Mouse (Mus musculus): ENCODE data around the gene Prr19. TPM values are rescaled to one million over a fixed set of nuclear protein-coding genes. Genes with fewer than 3 reads are reported as not detected.

Prr19 gene
- total RNA-seq, 2 experiments from 2014 or later = not detected

DNA sequence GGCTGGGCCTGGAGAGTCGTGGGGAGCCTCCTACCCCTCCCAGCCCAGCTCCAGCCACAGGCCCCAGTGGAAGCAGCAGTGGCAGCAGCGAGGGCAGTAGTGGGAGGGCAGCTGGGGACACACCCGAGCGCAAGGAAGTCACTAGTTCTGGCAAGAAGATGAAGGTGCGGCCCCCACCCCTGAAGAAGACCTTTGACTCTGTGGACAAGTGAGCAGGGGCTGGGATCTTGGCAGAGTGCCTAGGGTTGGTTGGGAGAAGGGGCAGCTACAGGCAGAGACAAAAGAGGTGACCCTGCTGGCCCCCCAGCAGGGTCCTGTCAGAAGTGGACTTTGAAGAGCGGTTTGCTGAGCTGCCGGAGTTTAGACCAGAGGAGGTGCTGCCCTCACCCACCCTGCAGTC lies 9.1 kb upstream of the Prr19 start:
- DNase-seq (ENCODE audit: low spot score) = no peak

DNA sequence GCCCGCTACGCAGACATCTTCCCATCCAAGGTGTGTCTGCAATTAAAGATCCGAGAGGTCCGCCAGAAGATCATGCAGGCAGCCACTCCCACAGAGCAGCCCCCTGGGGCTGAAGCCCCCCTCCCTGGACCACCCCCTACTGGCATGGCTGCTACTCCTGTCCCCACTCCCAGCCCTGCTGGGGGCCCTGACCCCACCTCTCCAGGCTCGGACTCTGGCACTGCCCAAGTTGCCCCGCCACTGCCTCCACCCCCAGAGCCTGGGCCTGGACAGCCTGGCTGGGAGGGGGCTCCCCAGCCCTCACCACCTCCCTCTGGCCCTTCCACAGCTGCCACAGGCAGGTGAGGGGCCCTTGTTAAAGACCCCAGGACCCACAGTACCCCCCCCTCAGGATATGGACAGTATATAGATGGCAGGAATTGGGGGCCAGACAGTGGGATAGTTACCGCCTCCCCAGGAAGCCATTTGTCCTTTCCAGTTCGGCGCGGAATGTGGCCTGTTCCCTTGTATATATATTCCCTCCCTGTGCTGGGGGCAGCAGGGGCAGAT lies 7.9 kb upstream of the Prr19 start:
- DNase-seq (ENCODE audit: low spot score) = no peak

DNA sequence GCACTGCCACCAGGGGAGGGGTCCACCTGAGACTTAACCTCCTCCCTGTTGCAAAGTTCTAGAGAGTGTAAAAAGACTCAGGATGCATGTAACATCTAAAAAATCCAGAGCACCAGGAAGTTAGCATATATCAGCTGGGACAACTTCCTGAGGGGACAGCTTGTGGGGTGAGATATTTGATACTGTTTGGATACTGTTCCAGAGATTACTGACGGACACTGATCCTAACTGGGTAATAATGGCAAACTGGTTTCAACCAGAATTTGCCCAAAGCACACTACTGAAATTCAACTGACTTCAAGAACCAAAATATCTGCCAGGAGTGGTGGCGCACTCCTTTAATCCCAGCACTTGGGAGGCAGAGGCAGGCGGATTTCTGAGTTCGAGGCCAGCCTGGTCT lies 6.7 kb upstream of the Prr19 start:
- no peak for DNase-seq (ENCODE audit: low spot score)

DNA sequence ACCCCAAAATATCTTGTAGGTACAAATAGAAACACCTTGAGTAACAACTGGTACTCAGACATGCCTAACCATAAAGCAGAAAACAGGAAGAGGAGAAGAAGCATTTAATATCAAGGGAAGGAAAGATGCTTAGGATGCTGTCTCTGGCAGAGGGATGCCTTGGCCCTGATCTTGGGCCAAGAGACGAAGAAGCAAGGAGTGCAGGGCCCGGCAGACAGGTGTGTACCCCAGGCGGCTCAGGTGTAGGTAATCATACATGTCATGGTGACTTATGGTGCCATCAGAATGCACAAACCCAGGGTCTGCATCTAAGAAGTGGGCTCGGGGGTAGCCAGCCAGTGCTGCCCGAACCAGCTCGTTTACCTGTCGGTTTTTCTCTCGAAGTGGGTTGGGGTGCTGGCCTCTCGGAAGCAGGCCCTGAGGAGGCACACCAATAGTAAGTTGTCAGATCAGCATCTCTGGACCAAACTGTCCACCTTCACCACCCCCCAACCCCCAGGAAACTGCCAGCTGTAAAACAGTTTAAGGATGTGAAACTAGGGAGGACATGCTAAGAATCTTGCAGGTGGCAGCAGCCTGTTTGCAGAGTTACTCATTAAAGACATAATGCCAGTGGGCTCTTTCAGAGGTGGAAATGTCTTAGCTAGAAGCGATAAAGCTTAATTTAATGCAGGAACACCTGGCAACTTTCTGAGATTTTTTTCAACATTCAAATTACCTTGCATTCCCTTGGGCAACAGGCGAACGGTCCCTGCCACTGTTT lies 6.1 kb upstream of the Prr19 start:
- DNase-seq (ENCODE audit: low spot score) = no peak

DNA sequence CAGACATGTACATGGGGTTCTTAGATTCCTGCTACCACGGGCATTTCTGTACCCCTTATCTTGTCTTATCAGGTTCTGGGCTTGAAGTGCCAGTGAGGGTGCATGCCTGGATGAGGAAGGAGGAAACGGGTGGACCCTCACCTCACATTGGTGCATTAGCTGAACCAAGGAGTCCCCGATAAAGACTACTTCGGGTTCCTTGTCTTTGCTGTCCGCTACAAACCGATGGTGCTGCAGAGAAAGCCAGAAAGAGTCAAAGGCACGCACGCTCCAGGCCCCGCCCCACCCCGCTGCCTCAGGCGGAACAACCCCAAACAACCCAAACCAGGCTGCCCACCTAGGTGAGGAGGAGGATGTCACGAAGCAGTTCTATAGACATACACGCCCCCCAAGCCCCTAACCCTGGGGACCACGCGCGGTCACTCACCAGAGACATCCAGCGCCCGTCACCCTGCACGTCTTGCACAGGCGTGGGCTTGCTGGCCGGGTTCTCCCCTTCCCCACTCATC lies 4.2 kb upstream of the Prr19 start:
- DNase-seq (ENCODE audit: low spot score) = no peak

DNA sequence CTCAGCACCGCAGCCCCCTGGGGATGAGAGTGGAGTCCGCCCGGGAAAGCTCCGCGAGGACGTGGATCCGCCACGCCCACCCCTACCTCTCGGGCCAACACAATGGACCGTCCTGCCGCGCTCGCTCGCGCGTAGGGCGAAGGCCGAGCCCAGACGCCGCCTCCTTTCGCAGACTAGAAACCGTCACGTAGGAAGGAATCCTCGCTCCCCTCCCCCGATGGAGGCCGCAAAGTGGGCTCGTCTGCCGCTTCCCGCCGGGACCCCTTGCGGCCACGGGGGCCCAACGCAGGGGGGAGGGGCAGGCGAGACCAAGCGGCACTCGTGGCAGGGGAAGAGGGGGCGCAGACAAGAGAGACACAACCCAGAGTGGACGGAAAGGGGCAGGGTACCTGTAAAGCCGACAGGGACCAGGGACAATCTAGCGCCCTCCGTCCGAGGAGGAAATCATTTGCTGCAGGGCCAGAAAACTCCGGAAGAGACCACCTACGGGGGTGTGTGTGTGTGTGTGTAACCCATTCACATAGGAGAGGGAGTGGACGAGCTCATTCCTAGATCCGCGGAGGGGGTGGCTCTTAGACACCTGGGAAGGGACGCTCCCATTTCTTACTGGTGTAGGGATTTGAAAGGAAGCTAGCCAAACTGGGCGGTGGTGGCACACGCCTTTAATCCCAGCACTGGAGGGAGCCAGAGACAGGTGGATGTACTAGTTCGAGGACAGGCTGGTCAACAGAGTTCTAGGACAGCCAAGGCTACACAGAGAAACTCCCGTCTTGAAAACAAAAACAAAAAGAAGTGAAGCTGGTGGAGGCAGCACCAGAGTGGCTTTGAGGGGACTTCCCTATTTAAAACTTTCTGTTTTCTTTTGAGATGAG lies 3.5 kb upstream of the Prr19 start, which contains the start of gene Pafah1b3:
Pafah1b3 (minus strand) TSS at position 533 of the 872 bp plus-strand sequence.
- DNase-seq (ENCODE audit: low spot score) = no peak

DNA sequence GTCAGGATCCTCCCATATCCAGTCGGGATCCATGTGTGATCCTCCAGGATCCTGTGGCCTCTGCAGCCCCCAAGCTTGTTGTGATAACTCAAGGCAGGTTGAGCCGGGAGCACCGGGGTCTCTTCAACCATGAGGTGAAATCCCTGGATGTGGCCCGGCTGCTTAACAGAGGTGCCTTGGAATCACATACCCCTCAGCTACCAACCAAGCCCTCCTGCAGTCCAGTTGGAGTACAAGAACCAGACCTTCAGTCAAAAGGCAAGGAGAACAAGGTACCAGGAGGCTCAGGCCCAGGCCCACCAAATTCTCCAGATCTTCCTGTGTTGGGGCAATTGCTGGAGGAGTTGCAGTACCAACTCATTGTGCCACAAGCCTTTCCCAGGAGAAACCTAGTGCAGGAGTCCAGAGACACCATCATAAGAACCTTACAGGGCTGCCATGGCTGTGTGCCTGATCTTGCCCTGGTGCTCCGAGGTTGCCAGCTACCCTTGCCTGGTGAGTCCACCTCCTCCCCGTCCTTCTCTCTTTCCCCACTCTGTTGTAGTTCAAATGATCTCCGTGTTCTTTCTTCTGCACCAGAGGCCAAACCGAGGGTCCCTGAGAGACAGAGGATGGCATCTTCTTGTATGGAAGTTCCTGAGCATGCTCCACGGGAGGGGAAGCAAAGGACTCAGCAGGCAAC lies 1.9 kb downstream of the Prr19 start:
- DNase-seq (ENCODE audit: low spot score) = no peak

DNA sequence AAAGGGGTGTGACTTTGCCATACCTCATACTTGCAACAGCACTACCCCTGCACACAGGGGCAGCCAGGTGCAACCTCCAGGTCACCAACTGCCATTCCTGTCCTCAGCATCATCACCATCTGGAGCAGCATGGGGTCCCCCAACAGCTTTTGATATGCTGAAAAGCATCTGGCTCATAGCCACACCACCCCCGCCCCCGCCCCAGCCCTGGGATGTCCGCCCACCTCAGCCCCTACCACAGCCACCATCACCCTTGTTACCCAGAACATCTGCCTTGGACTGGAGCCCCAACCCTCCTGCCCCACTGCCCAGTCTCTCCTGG lies 2.4 kb downstream of the Prr19 start:
- no peak for DNase-seq (ENCODE audit: low spot score)

DNA sequence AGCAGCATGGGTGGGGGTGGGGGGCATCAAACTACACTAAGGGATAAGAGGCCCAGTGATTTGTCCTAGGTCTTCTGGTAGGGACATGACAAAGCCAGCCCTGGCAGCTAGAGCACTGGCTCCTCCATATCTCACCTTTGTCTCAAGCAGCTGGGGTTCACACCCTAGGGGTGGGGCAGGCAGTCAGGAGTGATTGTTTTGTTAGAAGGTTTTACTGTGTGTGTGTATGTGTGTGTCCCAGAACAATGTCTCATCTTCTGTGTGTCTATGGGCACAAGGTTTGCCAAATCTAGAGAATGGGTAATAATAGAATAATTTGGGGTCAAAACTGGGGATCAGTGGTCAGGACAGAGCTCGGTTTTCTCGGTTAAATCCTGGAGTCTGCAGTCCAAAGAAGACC lies 4.3 kb downstream of the Prr19 start:
- no peak for DNase-seq (ENCODE audit: low spot score)

DNA sequence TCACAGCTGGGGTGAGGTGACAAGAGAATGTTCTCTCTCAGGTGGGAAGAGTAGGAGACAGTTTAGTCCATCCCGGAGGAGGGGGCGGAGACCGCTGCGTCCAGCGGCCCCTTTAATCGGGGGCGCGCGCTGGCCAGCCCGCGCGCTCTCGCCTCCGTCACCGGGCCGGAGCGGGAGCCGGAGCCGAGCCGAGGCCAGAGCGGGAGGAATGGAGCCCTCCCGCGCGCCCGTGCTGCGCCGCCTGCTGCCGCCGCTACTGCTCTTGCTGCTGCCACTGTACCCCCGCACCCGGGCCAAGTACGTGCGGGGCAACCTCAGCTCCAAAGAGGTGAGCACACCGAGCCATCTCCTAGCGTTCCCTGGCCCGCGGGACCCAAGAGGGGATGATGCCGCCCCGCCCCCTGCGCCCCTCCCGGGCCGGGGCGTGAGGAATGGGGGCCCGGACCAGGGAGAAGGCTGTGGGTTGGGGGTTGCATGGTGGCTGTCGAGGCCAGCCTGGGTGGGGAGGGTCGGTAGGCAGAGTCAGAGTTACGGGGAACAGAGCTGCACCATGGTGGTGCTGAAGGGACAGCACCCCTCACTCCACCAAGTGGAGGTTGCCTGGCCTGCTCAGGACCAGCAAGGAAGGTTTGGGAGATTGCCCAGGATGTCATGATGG lies 4.9 kb downstream of the Prr19 start, which contains the start of gene Tmem145:
Tmem145 (plus strand) TSS at position 151 of the 658 bp plus-strand sequence.
- DNase-seq (ENCODE audit: low spot score) = no peak

DNA sequence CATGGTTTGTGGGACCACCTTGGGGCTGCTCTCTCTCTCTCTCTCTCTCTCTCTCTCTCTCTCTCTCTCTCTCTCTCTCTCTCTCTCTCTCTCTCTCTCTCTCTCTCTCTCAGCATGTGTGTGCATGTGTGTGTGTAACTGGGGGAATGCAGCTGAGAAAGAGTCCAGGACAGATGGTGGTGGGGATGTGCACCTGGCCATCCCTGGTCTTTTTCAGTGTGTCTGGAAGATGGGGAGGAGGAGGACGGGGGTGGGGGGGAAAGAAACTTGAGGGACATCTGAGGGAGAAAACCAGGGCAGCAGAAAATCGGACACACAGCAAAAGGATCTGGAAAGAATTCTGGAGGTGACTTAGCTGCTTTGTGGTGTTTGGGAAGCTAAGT lies 5.4 kb downstream of the Prr19 start:
- no peak for DNase-seq (ENCODE audit: low spot score)

DNA sequence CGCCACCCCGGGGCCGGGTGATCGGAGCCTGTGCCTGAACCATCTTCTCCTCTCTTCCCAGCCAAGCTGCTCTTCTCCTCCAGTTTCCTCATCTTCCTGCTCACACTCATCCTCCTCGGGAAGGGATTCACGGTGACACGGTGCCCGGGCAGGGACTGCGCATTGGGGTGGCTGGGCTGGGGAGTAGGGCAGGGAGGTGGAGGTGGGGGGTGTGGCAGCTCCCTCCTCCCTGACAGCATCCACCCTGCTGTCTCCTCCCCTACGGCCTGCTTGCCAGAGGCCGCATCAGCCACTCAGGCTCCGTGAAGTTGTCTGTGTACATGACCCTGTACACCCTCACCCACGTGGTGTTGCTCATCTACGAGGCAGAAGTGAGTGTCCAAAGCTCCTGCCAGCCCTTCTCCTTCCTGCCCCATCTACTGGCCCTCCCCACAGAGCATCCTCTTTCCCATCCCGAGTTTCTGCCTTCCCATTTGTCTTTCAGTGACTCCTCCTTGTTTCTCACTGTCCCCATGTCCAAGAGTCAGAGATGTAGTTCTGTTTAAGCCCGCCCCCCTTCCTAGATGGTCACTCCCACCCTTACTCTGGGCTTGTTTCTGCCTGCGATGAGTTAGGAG lies 7.6 kb downstream of the Prr19 start:
- no peak for DNase-seq (ENCODE audit: low spot score)

DNA sequence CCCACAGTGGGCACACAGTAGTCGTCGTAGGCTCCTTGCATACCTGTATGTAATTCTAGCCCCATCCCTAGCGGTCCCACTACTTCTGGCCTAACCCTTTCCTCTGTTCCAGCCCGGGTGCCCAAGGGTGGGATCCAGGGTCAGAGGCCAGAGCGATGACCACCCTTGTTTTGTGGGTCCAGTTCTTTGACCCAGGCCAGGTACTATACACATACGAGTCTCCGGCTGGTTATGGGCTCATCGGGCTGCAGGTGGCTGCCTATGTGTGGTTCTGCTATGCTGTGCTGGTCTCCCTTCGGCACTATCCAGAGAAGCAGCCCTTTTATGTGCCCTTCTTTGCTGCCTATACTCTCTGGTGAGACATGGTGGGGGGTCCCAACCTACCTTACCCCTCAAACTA lies 8.2 kb downstream of the Prr19 start:
- no peak for DNase-seq (ENCODE audit: low spot score)

DNA sequence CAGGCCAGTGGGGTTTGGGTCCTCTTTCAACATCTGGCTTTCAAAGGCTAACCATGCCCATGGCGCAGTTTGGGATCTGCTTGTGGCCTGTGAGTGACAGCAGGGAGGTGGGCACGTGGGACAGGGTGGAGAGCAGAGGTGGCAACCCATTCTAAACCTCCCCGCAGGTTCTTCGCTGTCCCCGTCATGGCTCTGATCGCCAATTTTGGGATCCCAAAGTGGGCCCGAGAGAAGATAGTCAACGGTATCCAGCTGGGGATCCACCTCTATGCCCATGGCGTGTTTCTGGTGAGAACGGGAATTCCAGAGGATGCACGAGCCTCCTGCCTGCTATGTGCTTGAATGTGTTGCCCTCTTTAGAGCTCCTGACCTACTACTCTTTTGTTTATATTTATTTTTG lies 10.0 kb downstream of the Prr19 start:
- DNase-seq (ENCODE audit: low spot score) = no peak

DNA sequence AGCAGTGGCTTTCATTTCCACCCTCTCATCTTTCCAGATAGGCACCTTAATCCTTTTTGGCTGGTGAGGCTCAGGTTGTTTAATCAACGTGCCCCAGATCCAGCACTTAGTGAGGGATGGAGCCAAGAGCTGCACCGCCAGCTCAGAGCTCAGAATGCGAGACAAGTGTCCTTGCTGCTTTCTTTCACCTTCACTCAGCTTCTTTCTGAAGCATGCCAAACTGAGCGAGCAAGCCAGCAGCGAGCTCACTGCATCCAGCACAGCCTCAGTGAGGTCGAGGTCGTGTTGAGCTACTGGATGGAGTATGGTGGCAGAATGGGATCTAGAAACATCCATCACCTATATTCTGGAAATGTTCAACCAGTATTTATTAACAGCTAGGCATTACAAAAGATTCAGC lies 12.1 kb downstream of the Prr19 start:
- DNase-seq (ENCODE audit: low spot score) = no peak

DNA sequence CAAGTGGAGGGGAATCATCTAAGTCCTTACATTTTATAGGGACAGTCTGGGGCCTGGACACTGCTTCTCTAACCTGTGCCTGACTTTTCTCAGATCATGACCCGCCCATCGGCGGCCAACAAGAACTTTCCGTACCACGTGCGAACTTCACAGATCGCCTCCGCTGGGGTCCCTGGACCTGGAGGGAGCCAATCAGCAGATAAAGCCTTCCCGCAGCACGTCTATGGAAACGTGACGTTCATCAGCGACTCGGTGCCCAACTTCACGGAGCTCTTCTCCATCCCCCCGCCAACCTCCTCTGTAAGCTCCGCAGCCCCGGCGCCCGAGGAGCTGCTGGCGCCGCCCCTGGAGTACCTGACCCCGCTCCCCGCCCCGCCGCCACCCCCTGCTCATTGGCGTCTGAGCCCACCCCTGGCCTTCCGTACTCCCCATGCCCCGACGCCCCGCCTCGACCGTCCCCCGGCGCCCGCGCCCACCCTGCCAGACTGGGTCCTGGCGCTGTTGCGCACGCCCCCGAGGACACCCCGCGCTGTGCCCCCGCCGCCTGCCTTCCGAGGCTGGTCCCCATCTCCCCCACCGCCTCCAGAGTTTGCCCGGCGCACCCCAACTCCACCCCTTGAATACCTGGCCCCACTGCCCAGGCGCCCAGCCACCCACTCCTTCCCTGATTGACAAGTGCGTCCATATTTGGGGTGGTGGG lies 13.5 kb downstream of the Prr19 start:
- no peak for DNase-seq (ENCODE audit: low spot score)

DNA sequence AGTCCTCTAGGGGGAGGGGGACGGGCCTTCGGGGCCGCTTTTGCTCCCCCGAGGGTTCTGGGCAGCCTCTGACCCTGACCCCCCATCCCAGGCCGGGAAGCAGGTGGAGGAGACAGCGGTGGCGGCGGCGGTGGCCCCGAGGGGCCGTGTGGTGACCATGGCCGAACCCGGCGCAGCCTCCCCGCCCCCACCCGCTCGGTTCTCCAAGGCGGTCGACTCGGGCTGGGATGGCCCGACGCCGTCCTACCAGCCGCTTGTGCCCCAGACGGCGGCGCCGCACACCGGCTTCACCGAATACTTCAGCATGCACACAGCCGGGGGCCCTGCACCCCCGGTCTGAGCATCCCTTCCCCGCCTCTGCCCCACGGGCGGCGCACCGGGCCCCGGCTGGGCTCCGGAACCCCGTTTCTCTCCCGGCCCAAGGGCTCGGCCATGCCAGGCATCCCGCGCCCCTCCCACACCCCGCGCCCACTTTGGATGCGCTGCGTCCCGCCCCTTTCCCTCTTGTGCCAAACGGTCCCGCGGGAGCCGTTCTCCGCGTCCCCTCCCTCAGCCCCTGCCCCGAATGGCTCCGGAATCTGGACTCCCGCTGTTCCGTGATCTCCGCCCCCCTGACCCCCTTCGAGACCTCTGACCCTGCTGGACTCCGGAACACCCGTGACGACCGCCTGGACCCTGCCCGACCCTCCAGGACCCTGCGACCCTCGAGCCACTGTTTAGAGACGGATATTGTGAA lies 14.3 kb downstream of the Prr19 start:
- no peak for DNase-seq (ENCODE audit: low spot score)

DNA sequence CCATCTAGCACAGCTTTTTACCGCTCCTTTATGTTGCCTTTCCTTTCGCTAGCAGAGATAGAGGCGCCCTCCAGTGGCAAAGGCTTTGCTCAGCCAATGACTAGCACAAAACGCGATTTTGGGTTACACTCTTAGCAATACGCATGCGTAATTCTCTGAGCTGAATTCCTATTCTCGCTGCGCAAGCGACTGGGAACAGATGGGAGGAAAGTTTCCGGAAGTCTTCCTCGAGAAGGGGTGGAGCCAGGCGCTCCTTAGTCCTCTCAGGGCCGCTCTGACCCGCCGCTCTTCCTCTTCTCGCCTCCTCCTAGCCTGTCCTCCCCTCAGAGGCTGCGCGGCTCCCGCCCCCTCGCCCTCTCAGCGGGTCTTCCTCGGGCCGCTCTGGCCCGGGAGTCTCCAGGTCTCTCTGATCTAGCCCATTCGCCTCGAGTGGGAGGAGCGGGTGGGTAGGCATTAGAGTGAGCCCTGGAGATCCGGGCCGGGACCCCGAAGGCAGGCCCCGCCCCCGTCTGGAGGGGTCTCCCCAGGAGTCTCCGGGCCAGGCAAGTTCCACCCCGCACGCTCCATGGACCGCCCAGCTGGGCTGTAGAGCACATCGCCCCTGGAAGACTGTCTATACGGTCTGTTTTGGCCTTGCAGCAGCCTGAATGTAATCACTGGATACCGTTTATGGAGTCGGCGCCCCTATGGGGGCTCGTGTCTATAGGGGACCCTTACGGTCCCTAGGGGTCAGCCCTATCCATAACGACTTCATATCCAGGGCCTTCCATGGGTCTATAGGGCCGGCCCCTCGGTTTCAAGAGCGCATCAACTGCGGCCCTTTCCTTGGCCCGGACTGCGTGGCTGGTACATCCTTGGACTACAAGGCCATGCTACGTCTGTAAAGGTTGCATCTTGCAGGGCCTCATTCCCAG lies 15.6 kb downstream of the Prr19 start, which contains the start of gene Megf8:
Megf8 (plus strand) TSS at position 633 of the 914 bp plus-strand sequence.
- DNase-seq (ENCODE audit: low spot score) = peak; percentile 97
